Mouse (Mus musculus) midbrain, embryonic 10.5 days (tissue): ENCODE measurements around the gene Olfr693. TPM values are rescaled to one million over a fixed set of nuclear protein-coding genes. Genes with fewer than 3 reads are reported as not detected.
"Not testable (repeated sequence)": the region's sequence is repeated elsewhere in the genome, so short reads cannot be mapped to it uniquely, and the experiment has no call there.

Experiments
- DNase-seq: peaks from one replicate; pipeline ENCODE4 v3.0.0-alpha.2; 2017; ENCODE audit warnings: low spot score
- H3K27ac ChIP-seq: fragments of 300-500 bp; sonication (generic); replicated peaks from 2 replicates; pipeline ENCODE4 v1.5.1; 2016; ENCODE audit warnings: mild to moderate bottlenecking
- H3K27me3 ChIP-seq: fragments of 300-500 bp; sonication (generic); 2 replicates; pipeline ENCODE4 v1.6.1; 2016; ENCODE audit warnings: low read depth, mild to moderate bottlenecking; ENCODE audit not compliant: poor library complexity, severe bottlenecking
- H3K36me3 ChIP-seq: fragments of 300-500 bp; sonication (generic); 2 replicates; pipeline ENCODE4 v1.6.1; 2016; ENCODE audit warnings: mild to moderate bottlenecking, moderate library complexity
- H3K4me1 ChIP-seq: fragments of 300-500 bp; sonication (generic); 2 replicates; pipeline ENCODE4 v1.6.1; 2016
- H3K4me3 ChIP-seq: fragments of 300-500 bp; sonication (generic); 2 replicates; pipeline ENCODE4 v1.5.1; 2016; ENCODE audit warnings: mild to moderate bottlenecking, moderate library complexity
- H3K9me3 ChIP-seq: fragments of 300-500 bp; sonication (generic); replicated peaks from 2 replicates; pipeline ENCODE4 v1.6.1; 2016; ENCODE audit warnings: mild to moderate bottlenecking
- WGBS: fragments of 180-500 bp; shearing (Covaris S2); methylation state at CpG from one replicate; pipeline ENCODE4 v1.1.7; 2016; 5-methylcytosine and 5-hydroxymethylcytosine counted together
- polyA plus RNA-seq: library from polyadenylated mRNA; unstranded; fragments of >200 nt; fragmentation: Nextera tagmentation; extraction: Ambion mirVana; gene quantifications from 2 replicates; pipeline ENCODE4 v1.2.1, GENCODE M21; 2016

The Olfr693 gene
- polyA plus RNA-seq: not detected in 2 replicates

- Histone ChIP-seq H3K36me3 (no peaks in the 10 kb centered on the region), H3K4me3 (no peak within 1 kb of the TSS), H3K4me1 (no peaks in the 10 kb centered on the region), H3K27ac (no peak within 1 kb of the TSS), H3K27me3 (no peaks in the 10 kb centered on the region), H3K9me3 (no peaks in the 10 kb centered on the region)
- no peak for DNase-seq
Measured at GRCm38 (mm10) chr7:106680484-106680883, at the start of gene Olfr693. Gene Olfr693, minus strand, starts transcription at chr7:106680584.

- not testable (repeated sequence) for DNase-seq, H3K27me3 ChIP-seq, H3K36me3 ChIP-seq, H3K9me3 ChIP-seq, H3K27ac ChIP-seq, H3K4me1 ChIP-seq, H3K4me3 ChIP-seq
- WGBS: 86% methylated on average over 2 of the region's 2 CpGs
Measured at GRCm38 (mm10) chr7:106725654-106726053, 45.3 kb upstream of the Olfr693 start.

- H3K4me1 ChIP-seq: no peaks in the 10 kb centered on the region
- H3K27me3 ChIP-seq: no peaks in the 10 kb centered on the region
- no peaks in the 10 kb centered on the region for H3K9me3 ChIP-seq
- no peak for DNase-seq
- no peaks in the 10 kb centered on the region for H3K36me3 ChIP-seq
- H3K27ac ChIP-seq: no peak within 1 kb of the TSS
- H3K4me3 ChIP-seq: no peak within 1 kb of the TSS
Measured at GRCm38 (mm10) chr7:106716296-106716695, 35.9 kb upstream of the Olfr693 start, which contains the start of gene Olfr695. Gene Olfr695, minus strand, starts transcription at chr7:106716396.

GRCm38 (mm10) chr7:106711463-106711862 is 31.1 kb upstream of the Olfr693 start:
- WGBS: 95% methylated on average over 6 of the region's 6 CpGs
- Histone ChIP-seq H3K27ac (no peak overlapping the region), H3K9me3 (no peaks in the 10 kb centered on the region)

GRCm38 (mm10) chr7:106707705-106708104 is 27.3 kb upstream of the Olfr693 start:
- not testable (repeated sequence) for DNase-seq, H3K4me3 ChIP-seq, H3K36me3 ChIP-seq, H3K9me3 ChIP-seq, H3K27ac ChIP-seq, H3K27me3 ChIP-seq, H3K4me1 ChIP-seq
- 89% methylated on average over 10 of the region's 10 CpGs for WGBS

More at GRCm38 (mm10) chr7:106711463-106711862, 31.1 kb upstream of the Olfr693 start:
- Histone ChIP-seq H3K36me3 (no peaks in the 10 kb centered on the region), H3K27me3 (no peaks in the 10 kb centered on the region), H3K4me1 (no peaks in the 10 kb centered on the region), H3K4me3 (no peak overlapping the region)
- no peak for DNase-seq

GRCm38 (mm10) chr7:106696891-106697290 is 16.5 kb upstream of the Olfr693 start:
- DNase-seq: no peak
- Histone ChIP-seq H3K27ac (no peak overlapping the region), H3K9me3 (peaks cover 7% of the 10 kb centered on the region), H3K27me3 (no peaks in the 10 kb centered on the region), H3K36me3 (no peaks in the 10 kb centered on the region), H3K4me1 (no peaks in the 10 kb centered on the region), H3K4me3 (no peak overlapping the region)
- WGBS: 90% methylated on average over 1 of the region's 1 CpGs

- Histone ChIP-seq H3K4me3 (no peak overlapping the region), H3K36me3 (no peaks in the 10 kb centered on the region), H3K4me1 (no peaks in the 10 kb centered on the region), H3K27ac (no peak overlapping the region), H3K27me3 (no peaks in the 10 kb centered on the region), H3K9me3 (no peaks in the 10 kb centered on the region)
- 88% methylated on average over 3 of the region's 3 CpGs for WGBS
- DNase-seq: no peak
Measured at GRCm38 (mm10) chr7:106692976-106693375, 12.6 kb upstream of the Olfr693 start.

- Histone ChIP-seq H3K36me3 (no peaks in the 10 kb centered on the region), H3K27me3 (no peaks in the 10 kb centered on the region), H3K27ac (no peak within 1 kb of the TSS), H3K9me3 (no peaks in the 10 kb centered on the region), H3K4me1 (no peaks in the 10 kb centered on the region), H3K4me3 (no peak within 1 kb of the TSS)
- 90% methylated on average over 1 of the region's 1 CpGs for WGBS
- no peak for DNase-seq
Measured at GRCm38 (mm10) chr7:106691714-106692113, 11.3 kb upstream of the Olfr693 start, which contains the start of gene Olfr694. Gene Olfr694, minus strand, starts transcription at chr7:106691814.

- Histone ChIP-seq H3K4me1 (no peaks in the 10 kb centered on the region), H3K4me3 (no peak overlapping the region), H3K27ac (no peak overlapping the region), H3K9me3 (no peaks in the 10 kb centered on the region), H3K27me3 (no peaks in the 10 kb centered on the region), H3K36me3 (no peaks in the 10 kb centered on the region)
- no peak for DNase-seq
- 84% methylated on average over 2 of the region's 2 CpGs for WGBS
Measured at GRCm38 (mm10) chr7:106685382-106685781, 5.0 kb upstream of the Olfr693 start.

GRCm38 (mm10) chr7:106652344-106652652 is 28.1 kb downstream of the Olfr693 start:
- Histone ChIP-seq H3K9me3 (peaks cover 3% of the 10 kb centered on the region; the same call in 1 of the 2 replicates), H3K4me1 (no peaks in the 10 kb centered on the region), H3K27ac (no peak overlapping the region), H3K36me3 (no peaks in the 10 kb centered on the region), H3K27me3 (no peaks in the 10 kb centered on the region), H3K4me3 (no peak overlapping the region)
- no peak for DNase-seq

- H3K9me3 ChIP-seq: peaks cover 2% of the 10 kb centered on the region; the same call in 1 of the 2 replicates
- no peak for DNase-seq
- H3K4me3 ChIP-seq: no peak overlapping the region
- H3K27me3 ChIP-seq: no peaks in the 10 kb centered on the region
- no peak overlapping the region for H3K27ac ChIP-seq
- no peaks in the 10 kb centered on the region for H3K36me3 ChIP-seq
- no peaks in the 10 kb centered on the region for H3K4me1 ChIP-seq
Measured at GRCm38 (mm10) chr7:106651555-106652343, 28.6 kb downstream of the Olfr693 start.

GRCm38 (mm10) chr7:106649774-106650173 is 30.6 kb downstream of the Olfr693 start:
- H3K27me3 ChIP-seq: no peaks in the 10 kb centered on the region
- 81% methylated on average over 1 of the region's 1 CpGs for WGBS
- no peak overlapping the region for H3K27ac ChIP-seq
- no peaks in the 10 kb centered on the region for H3K36me3 ChIP-seq
- no peaks in the 10 kb centered on the region for H3K9me3 ChIP-seq
- no peak overlapping the region for H3K4me3 ChIP-seq
- no peaks in the 10 kb centered on the region for H3K4me1 ChIP-seq
- no peak for DNase-seq

- H3K27me3 ChIP-seq: no peaks in the 10 kb centered on the region
- H3K4me3 ChIP-seq: no peak overlapping the region
- H3K36me3 ChIP-seq: no peaks in the 10 kb centered on the region
- DNase-seq: no peak
- no peak overlapping the region for H3K27ac ChIP-seq
- 84% methylated on average over 1 of the region's 1 CpGs for WGBS
- H3K4me1 ChIP-seq: no peaks in the 10 kb centered on the region
- H3K9me3 ChIP-seq: no peaks in the 10 kb centered on the region
Measured at GRCm38 (mm10) chr7:106645261-106645660, 35.1 kb downstream of the Olfr693 start.
